Mouse (Mus musculus) cerebellum, adult 2 months (tissue): ENCODE measurements at regions not wholly inside any gene's neighbourhood (a gene's known extent, or its start where the extent isn't known, plus 50 kb on each side); places are given as distances from the start of the nearest gene placed in this dataset.

ENCODE experiments used
- DNase-seq, 2 experiments: peaks; one replicate each; pipeline ENCODE4 v3.0.0; 2021
- H3K27ac ChIP-seq: fragments of 200-500 bp; 2 replicates; pipeline ENCODE4 v1.5.1; 2012; ENCODE audit warnings: low read length, control low read depth, inconsistent platforms; ENCODE audit not compliant: insufficient read depth
- H3K27me3 ChIP-seq: fragments of 200-500 bp; 2 replicates; pipeline ENCODE4 v1.6.1; 2012; ENCODE audit warnings: inconsistent platforms, mild to moderate bottlenecking, low read length, moderate library complexity; ENCODE audit not compliant: control insufficient read depth, insufficient read depth
- H3K4me1 ChIP-seq: fragments of 200-500 bp; 2 replicates; pipeline ENCODE4 v1.6.1; 2011; ENCODE audit warnings: low read length; ENCODE audit not compliant: control insufficient read depth, insufficient read depth
- H3K4me3 ChIP-seq: fragments of 200-500 bp; replicated peaks from 2 replicates; pipeline ENCODE3; 2011; ENCODE audit warnings: mild to moderate bottlenecking, low read depth, low read length, control low read depth; ENCODE audit not compliant: insufficient read depth
- CTCF ChIP-seq: fragments of 200-500 bp; IDR thresholded peaks from 2 replicates; pipeline ENCODE4 v1.5.1; 2011; ENCODE audit warnings: low read depth, mild to moderate bottlenecking, control low read depth, low read length, moderate library complexity, borderline replicate concordance; ENCODE audit not compliant: insufficient read depth
- POLR2A ChIP-seq: fragments of 200-500 bp; IDR thresholded peaks from 2 replicates; pipeline ENCODE4 v1.6.1; 2011; ENCODE audit warnings: low read length, control low read depth, borderline replicate concordance; ENCODE audit not compliant: insufficient read depth
- WGBS: fragments of 180-500 bp; shearing (Covaris S2); methylation state at CpG from one replicate; pipeline ENCODE4 v1.1.7; 2018; 5-methylcytosine and 5-hydroxymethylcytosine counted together

DNA sequence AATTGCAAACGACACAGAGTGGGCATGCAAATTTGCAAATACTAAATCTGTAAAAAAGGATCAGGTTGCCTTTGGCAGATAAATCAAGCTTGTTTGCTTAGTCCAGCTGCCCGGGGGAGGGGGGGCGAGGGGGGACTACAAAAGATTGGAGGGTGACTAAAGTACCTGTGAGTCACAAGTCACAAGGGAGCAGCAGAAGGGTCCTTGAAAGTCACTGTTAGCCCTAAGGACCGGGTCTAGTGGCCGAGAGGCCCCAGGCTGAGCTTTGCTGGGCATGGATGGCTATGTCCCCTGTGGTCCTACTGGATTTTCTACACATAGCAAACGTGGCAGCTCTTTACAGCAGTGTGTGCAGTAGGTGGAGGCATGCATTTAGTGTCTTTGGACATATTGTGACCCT lies 118.4 kb upstream of the Pitx1 start:
- WGBS, result 77% methylated on average over 6 of the region's 6 CpGs
- H3K27ac ChIP-seq, result no peak overlapping the region
- no peak for DNase-seq
- TF ChIP-seq CTCF, result no peak
- TF ChIP-seq POLR2A, result no peak
- H3K27me3 ChIP-seq, result no peaks in the 10 kb centered on the region
- no peak overlapping the region for H3K4me3 ChIP-seq
- no peaks in the 10 kb centered on the region for H3K4me1 ChIP-seq

DNA sequence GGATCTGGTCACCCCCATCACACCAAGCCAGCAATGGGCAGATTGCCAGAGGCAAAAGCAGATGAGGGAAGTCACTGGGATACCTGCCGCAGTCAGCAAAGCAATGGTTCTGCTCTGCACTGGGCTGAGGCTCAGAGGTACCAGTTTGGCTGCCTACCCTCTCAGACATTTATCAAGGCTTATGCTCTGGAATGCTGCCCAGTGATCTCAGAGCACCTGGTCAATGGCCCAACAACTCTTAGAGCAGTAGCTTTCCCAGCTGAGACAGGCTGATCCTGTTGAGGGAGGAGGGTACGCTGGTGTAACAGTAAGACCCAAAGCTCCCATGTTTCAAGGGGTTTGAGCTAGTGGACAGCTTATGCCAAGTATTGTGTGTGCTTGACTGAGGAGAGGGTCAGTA lies 117.4 kb upstream of the Pitx1 start:
- Histone ChIP-seq H3K4me1 (no peaks in the 10 kb centered on the region), H3K27me3 (no peaks in the 10 kb centered on the region), H3K4me3 (no peak overlapping the region), H3K27ac (no peak overlapping the region)
- DNase-seq, result no peak
- WGBS, result 85% methylated on average over 2 of the region's 2 CpGs
- TF ChIP-seq POLR2A (no peak), CTCF (no peak)

DNA sequence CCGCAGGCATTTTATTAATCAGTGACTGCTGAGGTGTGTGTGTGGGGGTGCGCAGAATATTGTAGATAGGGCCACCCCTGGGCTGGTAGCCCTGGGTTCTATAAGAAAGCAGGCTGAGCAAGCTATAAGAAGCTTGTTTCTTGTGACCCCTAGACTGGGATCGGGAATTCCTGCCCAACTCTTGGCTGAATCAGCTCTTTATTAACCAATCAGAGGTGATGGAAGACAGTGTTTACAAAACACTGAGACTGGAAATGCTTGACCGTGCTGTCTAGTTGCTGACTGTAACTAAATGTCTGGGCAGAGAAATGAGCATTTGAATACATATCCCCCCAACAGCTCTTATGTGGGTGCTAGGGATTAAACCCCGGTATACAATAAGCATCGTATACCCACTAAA lies 114.8 kb upstream of the Pitx1 start:
- no peak for TF ChIP-seq CTCF
- no peak for TF ChIP-seq POLR2A
- Histone ChIP-seq H3K4me3 (no peak overlapping the region), H3K27me3 (no peaks in the 10 kb centered on the region), H3K4me1 (no peaks in the 10 kb centered on the region), H3K27ac (no peak overlapping the region)
- WGBS, result 89% methylated on average over 6 of the region's 6 CpGs
- no peak for DNase-seq

DNA sequence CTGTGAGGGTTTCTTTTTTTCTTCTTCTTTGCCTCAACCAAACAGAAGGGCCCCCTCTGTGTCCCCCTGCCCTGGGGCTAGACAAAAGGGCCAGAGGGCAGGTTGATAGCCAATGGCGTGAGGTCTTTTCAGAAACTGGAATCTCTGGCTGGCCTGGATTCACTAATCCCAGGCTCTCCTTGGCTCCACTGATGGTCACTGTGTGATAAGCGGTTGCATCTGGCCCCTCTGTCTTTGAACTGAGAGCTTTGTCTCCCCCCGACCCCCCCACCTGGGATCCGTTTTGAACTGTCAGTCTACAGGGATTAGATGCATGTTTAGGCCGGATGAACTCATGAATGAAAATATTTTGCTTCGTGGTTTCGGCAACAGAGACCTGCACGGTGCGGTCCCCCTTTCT lies 112.6 kb upstream of the Pitx1 start:
- Histone ChIP-seq H3K4me3 (no peak overlapping the region), H3K27ac (no peak overlapping the region), H3K27me3 (no peaks in the 10 kb centered on the region), H3K4me1 (no peaks in the 10 kb centered on the region)
- 56% methylated on average over 9 of the region's 9 CpGs for WGBS
- TF ChIP-seq POLR2A (no peak), CTCF (no peak)
- no peak for DNase-seq

DNA sequence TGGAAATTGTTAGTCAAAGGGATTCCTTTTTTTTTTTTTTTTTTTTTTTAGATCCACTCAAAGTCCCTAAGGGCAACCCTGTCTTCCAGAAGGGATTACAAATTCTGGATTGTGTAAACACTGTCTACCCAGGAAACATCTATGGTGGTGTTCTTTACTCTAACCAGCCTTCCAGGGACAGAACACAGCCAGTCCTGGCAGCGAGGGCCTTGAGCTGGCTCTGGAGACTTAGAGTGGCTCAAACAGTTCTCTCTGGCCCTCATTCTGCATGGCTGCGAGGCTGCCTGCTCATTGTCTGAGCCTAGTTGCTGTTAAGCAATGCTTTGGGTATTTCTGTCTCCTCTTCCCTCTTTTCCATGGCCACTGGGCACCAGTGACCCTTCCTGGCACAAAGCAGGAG lies 112.2 kb upstream of the Pitx1 start:
- DNase-seq, result no peak
- Histone ChIP-seq H3K4me3 (no peak overlapping the region), H3K27ac (no peak overlapping the region), H3K4me1 (no peaks in the 10 kb centered on the region), H3K27me3 (no peaks in the 10 kb centered on the region)
- TF ChIP-seq CTCF (no peak), POLR2A (no peak)
- 61% methylated on average over 2 of the region's 2 CpGs for WGBS

DNA sequence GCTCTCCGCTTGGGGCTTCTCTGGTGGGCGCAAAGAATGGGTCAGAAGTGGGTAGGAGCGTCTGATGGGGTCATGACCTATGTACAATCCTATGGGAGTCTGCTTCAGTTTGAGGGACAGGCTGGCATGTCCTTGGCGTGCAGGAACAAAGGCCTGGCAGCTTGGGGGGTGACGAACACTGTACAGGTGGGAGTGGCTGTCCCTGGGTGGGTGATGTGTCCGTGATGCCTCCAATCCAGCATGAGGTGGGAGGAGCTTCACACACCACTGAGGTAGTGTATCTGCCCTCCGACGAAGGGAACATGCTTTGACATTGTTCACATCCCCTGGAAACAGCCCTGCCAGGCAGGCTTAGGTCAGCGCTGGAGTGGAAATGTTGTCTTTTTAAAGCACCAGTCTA lies 101.4 kb upstream of the Pitx1 start:
- no peaks in the 10 kb centered on the region for H3K27me3 ChIP-seq
- TF ChIP-seq CTCF, result no peak
- TF ChIP-seq POLR2A, result no peak
- H3K27ac ChIP-seq, result no peak overlapping the region
- WGBS, result 70% methylated on average over 9 of the region's 9 CpGs
- H3K4me1 ChIP-seq, result no peaks in the 10 kb centered on the region
- DNase-seq, result no peak
- no peak overlapping the region for H3K4me3 ChIP-seq

DNA sequence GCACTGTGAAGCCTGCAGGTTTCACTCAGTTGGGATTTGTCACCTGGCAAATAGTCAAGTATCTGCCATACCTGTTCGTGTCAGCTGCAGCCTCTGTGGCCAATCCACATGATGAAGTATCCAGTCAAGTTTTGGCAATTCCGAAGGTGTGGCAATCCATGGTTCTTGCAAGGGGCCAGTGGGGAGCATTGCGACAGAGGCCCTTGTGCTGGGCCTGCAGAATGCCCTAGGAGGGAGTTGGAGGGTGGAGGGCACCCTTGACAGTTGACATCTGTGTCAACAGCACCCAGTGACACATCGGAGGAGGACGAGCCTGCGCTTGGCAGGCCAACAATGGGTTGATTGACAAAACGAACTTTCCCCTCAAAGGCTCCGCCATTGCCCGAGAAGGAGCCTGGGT lies 101.0 kb upstream of the Pitx1 start:
- H3K27ac ChIP-seq, result no peak overlapping the region
- H3K4me3 ChIP-seq, result no peak overlapping the region
- DNase-seq, result no peak
- TF ChIP-seq POLR2A, result no peak
- no peak for TF ChIP-seq CTCF
- no peaks in the 10 kb centered on the region for H3K27me3 ChIP-seq
- no peaks in the 10 kb centered on the region for H3K4me1 ChIP-seq
- 73% methylated on average over 9 of the region's 9 CpGs for WGBS

DNA sequence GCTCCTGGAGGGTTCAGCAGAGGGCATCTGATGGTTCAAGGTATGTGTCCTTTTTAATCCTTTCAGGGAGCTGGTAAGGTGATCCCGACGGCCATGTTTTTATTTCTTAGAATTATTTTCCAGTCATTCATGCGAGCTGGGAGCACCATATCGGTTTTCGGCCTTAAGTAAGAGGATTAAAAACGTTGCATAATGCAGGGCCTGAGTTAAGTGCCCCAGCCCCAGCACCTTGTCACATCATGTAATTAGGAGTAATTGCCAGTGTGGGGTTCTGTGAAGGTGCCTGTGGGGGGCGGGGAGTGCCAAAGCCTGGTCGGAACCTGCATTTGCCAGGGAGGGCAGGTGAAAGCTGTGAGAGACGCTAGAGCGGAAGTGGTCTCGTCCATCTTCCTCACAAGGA lies 94.6 kb upstream of the Pitx1 start:
- Histone ChIP-seq H3K4me1 (no peaks in the 10 kb centered on the region), H3K27me3 (no peaks in the 10 kb centered on the region), H3K27ac (no peak overlapping the region), H3K4me3 (no peak overlapping the region)
- WGBS, result 88% methylated on average over 11 of the region's 11 CpGs
- TF ChIP-seq POLR2A (no peak), CTCF (no peak)
- DNase-seq, result no peak
